Mouse (Mus musculus): Measurements from ENCODE around the gene Gm12253. TPM values are rescaled to one million over a fixed set of nuclear protein-coding genes. Genes with fewer than 3 reads are reported as not detected.
A peak's percentile ranks its signal among the peaks of the same experiment; 100 is the strongest.

Gm12253 gene
- not detected in 2 replicates for polyA plus RNA-seq (2015; fragmentation: Nextera tagmentation; extraction: Ambion mirVana)

DNA sequence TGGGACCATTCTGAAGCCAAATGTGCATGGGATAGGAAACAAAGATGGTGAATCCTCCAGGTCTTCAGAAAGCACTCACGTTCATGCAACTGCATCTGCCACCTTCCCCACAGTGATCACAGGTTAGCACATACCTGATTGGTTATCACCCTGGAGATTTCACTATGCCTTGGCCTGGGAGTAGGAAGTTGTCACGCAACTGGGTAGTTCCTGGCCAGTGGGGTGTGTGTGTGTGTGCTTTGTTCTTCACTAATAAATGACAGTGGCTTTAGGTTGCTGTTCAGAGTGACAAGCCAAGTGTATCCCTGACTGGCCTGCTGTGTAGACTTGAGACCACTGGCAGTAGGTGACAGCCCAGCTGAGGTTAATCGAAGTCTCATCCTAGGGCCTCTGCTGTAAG, at the start of gene Gm12253:
Gene Gm12253, plus strand, starts transcription at position 301 of the 400 bp plus-strand sequence.
- Histone ChIP-seq H3K4me1 (peaks cover 1% of the 10 kb centered on the region), H3K4me2 (no peak within 1 kb of the TSS), H3K27ac (no peak within 1 kb of the TSS), H3K4me3 (replicated peaks) (no peak within 1 kb of the TSS), H3K27me3 (no peaks in the 10 kb centered on the region), H3K36me3 (no peaks in the 10 kb centered on the region), H3K9me3 (replicated peaks) (no peaks in the 10 kb centered on the region), H3K9ac (no peak within 1 kb of the TSS)
- 81% methylated on average over 3 of the region's 3 CpGs for WGBS
- no peak for ATAC-seq (replicated peaks; ENCODE audit: low FRiP score)

DNA sequence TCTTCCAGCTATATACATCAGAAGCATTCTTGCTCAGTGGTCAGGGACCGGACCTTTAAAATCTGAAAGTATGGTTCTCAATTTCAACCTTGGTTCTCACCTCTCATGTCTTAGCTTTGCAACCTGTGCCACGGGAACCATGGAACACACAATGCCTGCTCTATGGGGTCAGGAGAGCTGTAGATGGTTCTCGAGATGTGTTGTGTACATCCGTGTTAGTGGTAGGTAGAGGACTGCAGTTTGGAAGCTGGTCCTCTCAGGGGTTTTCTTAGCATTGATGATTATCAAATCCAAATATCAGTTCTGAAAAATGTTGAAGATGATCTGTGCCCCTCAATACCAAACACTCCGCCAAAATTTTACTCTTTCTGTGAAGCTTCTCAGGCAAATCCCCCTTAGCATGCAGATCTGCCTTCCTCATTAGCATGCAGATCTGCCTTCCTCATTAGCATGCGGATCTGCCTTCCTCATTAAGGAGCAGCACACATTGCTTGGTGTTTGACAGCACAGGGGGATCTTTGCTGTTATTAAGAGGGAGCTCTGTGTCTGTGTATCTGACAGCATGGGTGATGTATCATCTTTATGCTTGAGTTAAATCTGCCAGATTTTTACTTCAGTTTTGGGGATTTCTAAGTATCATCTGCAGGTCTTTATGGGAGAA, 32.2 kb upstream of the Gm12253 start:
- H3K4me3 ChIP-seq (replicated peaks): no peak overlapping the region
- no peak overlapping the region for H3K27ac ChIP-seq
- no peaks in the 10 kb centered on the region for H3K36me3 ChIP-seq
- 0 out of 2 replicates have a peak, but pooled peaks cover 3% of the 10 kb centered on the region for H3K27me3 ChIP-seq
- no peak for ATAC-seq (replicated peaks; ENCODE audit: low FRiP score)
- 0 out of 2 replicates have a peak, but pooled peaks cover 3% of the 10 kb centered on the region for H3K4me1 ChIP-seq
- H3K4me2 ChIP-seq: no peak overlapping the region
- 67% methylated on average over 6 of the region's 6 CpGs for WGBS
- H3K9ac ChIP-seq: no peak overlapping the region
- no peaks in the 10 kb centered on the region for H3K9me3 ChIP-seq (replicated peaks)

DNA sequence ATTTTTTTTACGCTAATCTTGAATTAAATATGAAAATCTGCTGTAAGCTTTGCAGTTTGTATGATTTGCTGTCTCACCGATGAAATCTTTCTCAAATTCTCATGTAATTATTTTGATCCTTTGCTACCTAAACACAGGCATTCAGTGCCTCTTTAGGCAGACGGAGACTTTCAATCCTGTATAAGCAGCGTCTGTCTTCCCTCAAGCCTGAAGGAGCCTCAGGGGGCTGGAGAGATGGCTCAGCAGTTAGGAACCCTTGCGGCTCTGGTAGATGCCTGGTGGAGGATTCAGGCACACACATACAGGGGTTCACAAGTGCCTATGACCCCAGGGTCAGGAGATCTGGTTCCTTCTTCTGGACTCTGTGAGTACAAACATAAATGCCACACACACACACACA, 31.7 kb upstream of the Gm12253 start:
- Histone ChIP-seq H3K9me3 (replicated peaks) (no peaks in the 10 kb centered on the region), H3K27ac (no peak overlapping the region), H3K36me3 (no peaks in the 10 kb centered on the region), H3K4me3 (replicated peaks) (no peak overlapping the region), H3K4me2 (no peak overlapping the region), H3K4me1 (0 out of 2 replicates have a peak, but pooled peaks cover 3% of the 10 kb centered on the region), H3K27me3 (0 out of 2 replicates have a peak, but pooled peaks cover 3% of the 10 kb centered on the region), H3K9ac (no peak overlapping the region)
- no peak for ATAC-seq (replicated peaks; ENCODE audit: low FRiP score)
- whole genome bisulfite sequencing: 66% methylated on average over 5 of the region's 5 CpGs

DNA sequence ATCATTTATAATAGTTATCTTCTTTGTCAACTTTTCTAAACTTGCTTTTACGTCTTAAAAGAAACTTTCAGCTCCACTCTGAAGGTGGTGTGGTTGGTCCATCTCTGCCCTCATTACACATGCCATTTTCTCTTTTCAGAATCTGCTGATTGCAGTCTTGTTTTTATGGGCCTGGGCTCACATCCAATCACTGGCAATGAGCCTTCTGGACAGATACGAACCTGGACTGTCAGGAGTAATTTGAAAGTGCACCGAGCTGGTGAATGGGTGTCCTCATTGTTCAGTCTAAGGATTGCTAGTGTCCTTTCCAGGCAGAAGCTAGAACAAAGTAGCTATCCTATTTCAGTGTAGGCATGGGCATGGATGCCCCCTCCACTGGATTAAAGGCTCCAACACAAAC, 24.3 kb upstream of the Gm12253 start:
- 73% methylated on average over 3 of the region's 3 CpGs for WGBS
- Histone ChIP-seq H3K27me3 (0 out of 2 replicates have a peak, but pooled peaks cover 3% of the 10 kb centered on the region), H3K4me1 (no peaks in the 10 kb centered on the region), H3K27ac (no peak overlapping the region), H3K4me3 (replicated peaks) (no peak overlapping the region), H3K9ac (no peak overlapping the region), H3K36me3 (no peaks in the 10 kb centered on the region), H3K9me3 (replicated peaks) (no peaks in the 10 kb centered on the region), H3K4me2 (no peak overlapping the region)
- no peak for ATAC-seq (replicated peaks; ENCODE audit: low FRiP score)

DNA sequence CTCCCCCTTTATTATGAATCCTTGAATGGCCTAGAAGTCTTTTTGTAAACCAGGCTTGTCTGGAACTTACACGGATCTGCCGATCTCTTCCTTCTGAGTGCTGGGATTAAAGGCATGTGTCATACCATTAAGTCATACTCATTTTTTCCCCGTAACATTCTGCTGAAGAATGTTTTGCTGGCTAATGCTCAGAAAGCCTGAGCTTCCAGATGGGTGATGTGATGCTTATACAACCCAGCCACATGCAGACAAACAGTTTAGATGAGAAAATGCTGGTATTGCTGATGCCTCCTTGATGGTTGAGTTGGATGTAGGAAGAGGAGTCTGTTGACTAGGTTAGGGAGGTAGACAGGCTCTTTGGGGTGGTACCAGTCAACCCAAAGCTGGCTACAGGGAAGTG, 14.0 kb upstream of the Gm12253 start:
- WGBS: 82% methylated on average over 3 of the region's 3 CpGs
- H3K4me3 ChIP-seq (replicated peaks): no peak overlapping the region
- no peak for ATAC-seq (replicated peaks; ENCODE audit: low FRiP score)
- no peaks in the 10 kb centered on the region for H3K27me3 ChIP-seq
- H3K9ac ChIP-seq: no peak overlapping the region
- no peak overlapping the region for H3K27ac ChIP-seq
- H3K4me2 ChIP-seq: no peak overlapping the region
- no peaks in the 10 kb centered on the region for H3K36me3 ChIP-seq
- no peaks in the 10 kb centered on the region for H3K4me1 ChIP-seq
- H3K9me3 ChIP-seq (replicated peaks): no peaks in the 10 kb centered on the region

DNA sequence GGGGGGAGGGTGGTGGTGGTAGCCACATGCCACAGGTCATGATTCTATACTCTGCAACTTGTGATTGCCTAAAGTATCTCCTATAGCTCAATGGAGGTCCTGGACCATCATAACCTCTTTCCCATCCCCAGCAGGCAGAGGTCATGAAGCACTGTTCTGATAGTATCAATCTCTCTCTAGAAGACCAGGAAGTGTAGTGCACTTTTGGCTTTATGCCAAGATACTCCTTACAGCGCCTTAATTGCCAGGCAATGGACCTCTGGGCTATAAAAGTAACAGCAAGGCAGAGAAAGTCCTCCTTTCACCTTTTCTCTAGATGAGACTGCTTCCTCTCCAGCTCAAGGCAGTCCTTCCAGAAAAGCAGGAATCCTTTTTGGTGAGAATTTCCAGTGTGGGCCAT, 11.5 kb upstream of the Gm12253 start, which contains the start of gene 1810065E05Rik:
Gene 1810065E05Rik, plus strand, starts transcription at position 297 of the 400 bp plus-strand sequence.
- no peak for ATAC-seq (replicated peaks; ENCODE audit: low FRiP score)
- WGBS: 33% methylated on average over 1 of the region's 1 CpGs
- Histone ChIP-seq H3K27ac (no peak within 1 kb of the TSS), H3K4me1 (no peaks in the 10 kb centered on the region), H3K4me3 (replicated peaks) (no peak within 1 kb of the TSS), H3K9me3 (replicated peaks) (no peaks in the 10 kb centered on the region), H3K9ac (no peak within 1 kb of the TSS), H3K36me3 (no peaks in the 10 kb centered on the region), H3K27me3 (no peaks in the 10 kb centered on the region), H3K4me2 (no peak within 1 kb of the TSS)

DNA sequence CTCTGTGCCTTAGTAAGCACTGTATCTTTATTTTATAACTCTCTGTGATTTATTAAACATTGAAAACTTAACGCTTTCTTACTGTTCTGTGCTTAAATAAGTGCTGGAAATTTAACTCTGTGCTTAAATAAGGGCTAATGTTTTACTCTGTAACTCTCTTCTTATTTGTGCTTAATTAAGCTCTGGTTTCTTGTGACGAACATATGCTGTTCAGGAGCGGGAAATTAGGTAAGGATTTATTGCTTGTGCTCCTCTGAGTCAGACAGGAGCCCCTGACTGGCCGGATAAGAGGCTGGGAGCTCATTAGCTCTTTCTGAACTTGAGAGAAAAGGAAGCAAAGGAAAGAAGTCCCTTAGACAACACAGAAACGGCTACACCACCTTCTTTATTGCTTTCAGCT, 5.5 kb downstream of the Gm12253 start:
- no peaks in the 10 kb centered on the region for H3K27me3 ChIP-seq
- H3K4me2 ChIP-seq: peak overlapping the region; percentile 22; the same call in 1 of the 2 replicates
- WGBS: 5% methylated on average over 5 of the region's 5 CpGs
- H3K4me1 ChIP-seq: peaks cover 10% of the 10 kb centered on the region
- H3K9ac ChIP-seq: no peak overlapping the region
- no peak for ATAC-seq (replicated peaks; ENCODE audit: low FRiP score)
- H3K27ac ChIP-seq: peak overlapping the region; percentile 51
- H3K36me3 ChIP-seq: no peaks in the 10 kb centered on the region
- no peak overlapping the region for H3K4me3 ChIP-seq (replicated peaks)
- no peaks in the 10 kb centered on the region for H3K9me3 ChIP-seq (replicated peaks)

DNA sequence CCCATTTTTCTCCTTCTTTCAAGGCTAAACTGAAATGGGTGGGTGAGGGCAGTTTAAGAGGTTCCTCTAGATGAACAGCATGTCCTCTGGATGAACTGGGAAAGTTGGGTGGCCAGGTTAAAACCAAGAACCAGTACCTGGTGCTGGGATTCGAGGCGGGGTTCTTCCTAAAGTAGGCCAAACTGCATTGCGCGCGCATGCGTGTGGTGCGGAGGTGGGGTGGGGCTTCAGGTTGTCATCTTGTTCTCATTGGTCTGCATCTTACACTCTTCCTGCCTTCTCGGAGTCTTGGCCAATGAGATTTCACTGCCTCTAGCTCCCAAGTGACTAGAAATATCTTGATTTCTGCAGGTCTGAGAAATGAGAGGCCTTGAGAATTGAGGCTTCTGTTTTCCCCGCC, 20.4 kb downstream of the Gm12253 start, which contains the start of gene Lypd9:
Gene Lypd9, minus strand, starts transcription at position 165 of the 400 bp plus-strand sequence.
- Histone ChIP-seq H3K27ac (no peak within 1 kb of the TSS), H3K4me3 (replicated peaks) (no peak within 1 kb of the TSS), H3K9me3 (replicated peaks) (no peaks in the 10 kb centered on the region), H3K27me3 (no peaks in the 10 kb centered on the region), H3K4me1 (no peaks in the 10 kb centered on the region), H3K4me2 (no peak within 1 kb of the TSS), H3K36me3 (no peaks in the 10 kb centered on the region), H3K9ac (no peak within 1 kb of the TSS)
- no peak for ATAC-seq (replicated peaks; ENCODE audit: low FRiP score)
- 96% methylated on average over 9 of the region's 9 CpGs for WGBS

DNA sequence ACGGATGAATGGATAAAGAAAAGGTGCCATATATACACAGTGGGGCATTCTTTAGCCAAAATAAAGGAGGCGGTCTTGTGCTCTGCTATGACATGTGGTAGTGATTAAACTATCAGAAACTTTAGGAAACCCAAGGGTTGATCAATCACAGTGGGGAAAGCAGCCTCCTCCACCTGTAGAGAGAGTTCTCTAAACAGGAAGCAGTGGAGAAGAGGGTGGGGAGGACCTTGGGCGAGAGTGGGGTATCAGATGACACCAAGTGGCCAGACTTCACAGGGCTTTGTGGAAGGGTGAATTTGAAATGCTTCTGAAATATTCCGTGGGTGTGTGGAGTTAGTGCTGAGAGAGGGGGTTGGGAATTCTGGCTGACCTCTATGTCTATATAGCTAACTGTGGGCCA, 21.2 kb downstream of the Gm12253 start:
- WGBS: 46% methylated on average over 4 of the region's 4 CpGs

DNA sequence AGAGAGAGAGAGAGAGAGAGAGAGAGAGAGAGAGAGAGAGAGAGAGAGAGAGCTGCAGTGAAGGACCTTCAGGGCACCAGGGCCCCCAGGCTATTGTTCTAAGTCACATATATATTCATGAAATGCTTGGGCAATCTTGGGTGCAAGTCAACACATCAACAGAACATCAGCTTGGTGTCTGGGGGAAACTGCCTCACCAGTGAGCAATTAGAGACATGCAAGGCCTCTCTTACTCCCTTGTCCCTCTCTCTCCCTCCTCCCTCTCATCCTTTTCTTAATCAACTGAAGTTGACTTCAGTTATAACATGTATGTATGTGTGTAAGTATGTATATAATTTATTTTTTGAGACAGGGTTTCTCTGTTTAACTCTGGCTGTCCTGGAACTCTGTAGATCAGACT, 29.8 kb downstream of the Gm12253 start, which contains the start of gene Olfr30:
Gene Olfr30, minus strand, starts transcription at position 101 of the 400 bp plus-strand sequence.
- ATAC-seq (replicated peaks; ENCODE audit: low FRiP score): no peak
- no peaks in the 10 kb centered on the region for H3K36me3 ChIP-seq

More for the DNA sequence above, 21.2 kb downstream of the Gm12253 start:
- H3K9me3 ChIP-seq (replicated peaks): no peaks in the 10 kb centered on the region
- H3K4me1 ChIP-seq: no peaks in the 10 kb centered on the region
- H3K4me2 ChIP-seq: no peak overlapping the region
- H3K9ac ChIP-seq: no peak overlapping the region
- no peak for ATAC-seq (replicated peaks; ENCODE audit: low FRiP score)
- H3K27ac ChIP-seq: no peak overlapping the region
- H3K27me3 ChIP-seq: no peaks in the 10 kb centered on the region
- no peak overlapping the region for H3K4me3 ChIP-seq (replicated peaks)
- no peaks in the 10 kb centered on the region for H3K36me3 ChIP-seq

More for the DNA sequence above, 29.8 kb downstream of the Gm12253 start, which contains the start of gene Olfr30:
- no peak within 1 kb of the TSS for H3K4me2 ChIP-seq
- H3K4me1 ChIP-seq: no peaks in the 10 kb centered on the region
- H3K27me3 ChIP-seq: no peaks in the 10 kb centered on the region
- no peak within 1 kb of the TSS for H3K9ac ChIP-seq
- no peak within 1 kb of the TSS for H3K27ac ChIP-seq
- H3K9me3 ChIP-seq (replicated peaks): no peaks in the 10 kb centered on the region
- no peak within 1 kb of the TSS for H3K4me3 ChIP-seq (replicated peaks)
